In the genomic region with DNA sequence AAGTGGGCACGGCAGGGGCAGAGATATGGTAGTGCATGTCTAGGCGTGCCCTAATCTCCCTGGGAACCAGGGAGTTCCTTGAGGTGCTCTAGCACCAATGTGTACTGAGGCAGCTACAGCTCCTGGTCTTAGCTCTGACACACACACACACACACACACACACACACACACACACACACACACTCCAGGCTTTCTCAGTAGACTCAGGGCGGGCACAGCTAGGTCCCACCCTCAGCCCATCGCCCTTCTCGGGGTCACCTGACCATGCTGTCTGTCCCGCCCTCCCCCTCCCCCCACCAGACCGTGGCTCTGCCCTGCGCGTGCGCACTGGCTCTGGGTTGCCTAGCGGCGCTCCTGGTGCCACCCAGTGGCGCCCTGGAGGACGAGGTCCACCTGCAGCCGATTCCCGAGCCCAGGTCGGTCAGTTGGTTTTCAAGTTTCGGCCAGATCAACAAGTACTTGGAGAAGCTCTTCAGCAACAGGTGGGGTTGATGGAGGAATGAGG, we compare ENCODE assay signal across 8 mouse cellular contexts. TPM values are rescaled to one million over a fixed set of nuclear protein-coding genes. Genes with fewer than 3 reads are reported as not detected.
DNase-seq lines count a peak whose midpoint lies in the region; TF ChIP-seq lines count a peak whose summit lies in the region.

No protein-coding gene starts in this region.

- H3K4me1 ChIP-seq in MEL (ENCODE audit: control insufficient read depth in 1 of 2, insufficient read depth in 2 of 2, low read length in 2 of 2), result peaks cover 4 to 26% of the 10 kb centered on the region in 2 experiments; a peak in 2 of 4 replicates
- H3K4me1 ChIP-seq in forebrain, embryonic 10.5 days, result peaks cover 23% of the 10 kb centered on the region

- TF ChIP-seq CTCF in MEL (IDR thresholded peaks at IDR 0.05 in 2 of 3, conservative IDR thresholded peaks at IDR 0.05 in 1 of 3; ENCODE audit: control insufficient read depth in 1 of 3, insufficient read depth in 1 of 3, low read depth in 2 of 3, low read length in 3 of 3, poor library complexity in 1 of 3, severe bottlenecking in 1 of 3), result peak; percentile 21 to 87 (median 73); a peak in 5 of 6 replicates

- H3K4me3 ChIP-seq in MEL (ENCODE audit: control insufficient read depth in 1 of 2, insufficient read depth in 1 of 2, low read depth in 2 of 2, low read length in 2 of 2), result peak overlapping the region; percentile 65 to 75
- H3K4me3 ChIP-seq in forebrain, embryonic 10.5 days, result peak overlapping the region; percentile 47

- peak overlapping the region; percentile 49 for H3K27ac ChIP-seq in MEL (ENCODE audit: control insufficient read depth, low read depth, low read length)
- H3K27ac ChIP-seq in forebrain, embryonic 10.5 days, result peak overlapping the region; percentile 79

- no peak; a peak in 2 of 4 replicates for TF ChIP-seq EP300 in MEL (IDR thresholded peaks at IDR 0.05; ENCODE audit: low read depth in 1 of 2, low read length in 2 of 2)

- TF ChIP-seq POLR2A in MEL (IDR thresholded peaks at IDR 0.05; ENCODE audit: control insufficient read depth in 1 of 2, insufficient read depth in 1 of 2, low read depth in 1 of 2, low read length in 2 of 2, poor library complexity in 1 of 2), result peak in 1 of 2 experiments; percentile 66; a peak in 1 of 4 replicates

- peak; percentile 14 for TF ChIP-seq RAD21 in MEL (IDR thresholded peaks at IDR 0.05; ENCODE audit: low read depth, low read length)

- WGBS in forebrain, embryonic 10.5 days, result 9% methylated on average over 18 of the region's 18 CpGs

- peaks cover 0 to 9% of the 10 kb centered on the region in 2 experiments; a peak in 2 of 4 replicates for H3K36me3 ChIP-seq in MEL (ENCODE audit: control insufficient read depth in 1 of 2, insufficient read depth in 2 of 2, low read length in 2 of 2)
- no peaks in the 10 kb centered on the region for H3K36me3 ChIP-seq in forebrain, embryonic 10.5 days (replicated peaks)

- H3K79me2 ChIP-seq in MEL (ENCODE audit: control insufficient read depth, insufficient read depth, low read length, poor library complexity), result no peaks in the 10 kb centered on the region

- H3K27me3 ChIP-seq in MEL (ENCODE audit: control insufficient read depth in 1 of 2, insufficient read depth in 2 of 2, low read length in 2 of 2), result no peaks in the 10 kb centered on the region
- H3K27me3 ChIP-seq in forebrain, embryonic 10.5 days (ENCODE audit: poor library complexity, severe bottlenecking), result peaks cover 55% of the 10 kb centered on the region

- DNase-seq in MEL (ENCODE audit: low read depth, low spot score), result peak; percentile 96
- peak; percentile 88 for DNase-seq in c-Kit-positive CD71-positive TER-119-positive erythroid progenitor cells, embryonic 14.5 days (ENCODE audit: low spot score)
- DNase-seq in forebrain, embryonic 10.5 days (ENCODE audit: extremely low spot score, low spot score), result peak; percentile 92
- peak; percentile 37 to 52 for DNase-seq in heart, postnatal 36 days
- DNase-seq in layer of hippocampus, postnatal 10 days (ENCODE audit: low spot score in 2 of 2), result peak; percentile 71 to 82
- DNase-seq in lung, postnatal 14 days, result peak; percentile 67
- DNase-seq in right cerebral cortex, adult 2 months (ENCODE audit: low spot score in 2 of 2), result peak; percentile 60 to 63
- peak; percentile 55 to 77 for DNase-seq in urinary bladder, postnatal 36 days (ENCODE audit: low spot score in 2 of 2)

- H3K9ac ChIP-seq in MEL (ENCODE audit: control insufficient read depth, low read depth, low read length, poor library complexity, severe bottlenecking), result peak overlapping the region; percentile 73

- intact Hi-C loops in heart, postnatal 36 days (cut with DNase I), result loop anchor here (2.0 kb wide), 1 partner anchor 36 kb away; no protein-coding TSS in a partner anchor

- no peaks in the 10 kb centered on the region for H3K9me3 ChIP-seq in MEL (replicated peaks; ENCODE audit: insufficient read depth, low read length)
- H3K9me3 ChIP-seq in forebrain, embryonic 10.5 days, result no peaks in the 10 kb centered on the region

TF ChIP-seq in MEL, 35 proteins besides CTCF, POLR2A, EP300 and RAD21 (continues in another document):
- TF ChIP-seq ELF1 (IDR thresholded peaks at IDR 0.05; ENCODE audit: low read depth, low read length) (peak; percentile 28; the same call in 1 of the 2 replicates), BHLHE40 (IDR thresholded peaks at IDR 0.05; ENCODE audit: borderline replicate concordance, low read depth, low read length) (peak; percentile 77), MAFK (IDR thresholded peaks at IDR 0.05; ENCODE audit: borderline replicate concordance, low read depth, low read length) (no peak), POLR2AphosphoS5 (IDR thresholded peaks at IDR 0.05; ENCODE audit: borderline replicate concordance, low read depth, low read length) (no peak), KAT2A (conservative IDR thresholded peaks at IDR 0.05; ENCODE audit: low read depth, low read length) (no peak), TCF12 (IDR thresholded peaks at IDR 0.05; ENCODE audit: low read depth, low read length) (peak; percentile 41; the same call in 1 of the 2 replicates), MXI1 (IDR thresholded peaks at IDR 0.05; ENCODE audit: low read depth, low read length) (no peak; the same call in none of the 2 replicates), TBP (IDR thresholded peaks at IDR 0.05; ENCODE audit: low read depth, low read length) (0 out of 2 replicates have a peak, but pooled peaks have one; percentile 39), NRF1 (IDR thresholded peaks at IDR 0.05; ENCODE audit: insufficient read depth, low read depth, low read length, poor library complexity, severe bottlenecking) (peak; percentile 99; the same call in 1 of the 2 replicates), POLR2AphosphoS2 (IDR thresholded peaks at IDR 0.05; ENCODE audit: low read length) (peak; percentile 39; the same call in 1 of the 2 replicates), UBTF (IDR thresholded peaks at IDR 0.05; ENCODE audit: borderline replicate concordance, insufficient read depth, low read depth, low read length) (no peak), USF1 (IDR thresholded peaks at IDR 0.05; ENCODE audit: low read depth, low read length) (peak; percentile 97), SIN3A (IDR thresholded peaks at IDR 0.05; ENCODE audit: low read length) (peak; percentile 48), HCFC1 (IDR thresholded peaks at IDR 0.05; ENCODE audit: low read depth, low read length) (peak; percentile 78), RCOR1 (IDR thresholded peaks at IDR 0.05; ENCODE audit: low read depth, low read length) (no peak), SMC3 (IDR thresholded peaks at IDR 0.05; ENCODE audit: low read depth, low read length) (peak; percentile 66), ZNF384 (IDR thresholded peaks at IDR 0.05; ENCODE audit: low read depth, low read length) (no peak), ETS1 (IDR thresholded peaks at IDR 0.05; ENCODE audit: low read depth, low read length) (peak; percentile 40; the same call in 1 of the 2 replicates), MEF2A (IDR thresholded peaks at IDR 0.05; ENCODE audit: extremely low read depth, insufficient replicate concordance, low read depth, low read length, poor library complexity, severe bottlenecking) (0 out of 2 replicates have a peak, but pooled peaks have one; percentile 31), CHD2 (IDR thresholded peaks at IDR 0.05; ENCODE audit: low read length) (no peak; the same call in 1 of the 2 replicates), NELFE (IDR thresholded peaks at IDR 0.05; ENCODE audit: low read depth, low read length) (peak; percentile 80), MYB (IDR thresholded peaks at IDR 0.05; ENCODE audit: low read depth, low read length) (no peak), JUND (IDR thresholded peaks at IDR 0.05; ENCODE audit: low read depth, low read length) (no peak), USF2 (IDR thresholded peaks at IDR 0.05; ENCODE audit: borderline replicate concordance in 1 of 2, insufficient read depth in 1 of 2, low read depth in 1 of 2, low read length in 2 of 2) (peak in 1 of 2 experiments; percentile 72; a peak in 1 of 4 replicates)

RNA-seq across cellular contexts. Expression of a gene that starts 4.2 kb away (rescaled TPM):
- not detected in 2 replicates for total RNA-seq in MEL (2012; rRNA removed)
- polyA plus RNA-seq in MEL (2012; ENCODE audit: insufficient read depth in 1 of 2, insufficient read length in 2 of 2, low read depth in 1 of 2, low replicate concordance in 2 of 2, missing spikeins in 1 of 2), result not detected
- polyA plus RNA-seq in forebrain, embryonic 10.5 days (2016; fragmentation: Nextera tagmentation; extraction: Ambion mirVana), result not detected in 2 replicates
- not detected for total RNA-seq in heart, postnatal 36 days (2021)
- not detected for total RNA-seq in layer of hippocampus, postnatal 10 days (2021)

RNA-seq across cellular contexts. Expression of a gene that starts 8.6 kb away (rescaled TPM):
- 2.9 and 4.6 TPM in 2 replicates for total RNA-seq in MEL (2012; rRNA removed)
- 10 to 100 TPM in 1 of 2 experiments, not detected in 1; 16.3 TPM for polyA plus RNA-seq in MEL (2012; ENCODE audit: insufficient read depth in 1 of 2, insufficient read length in 2 of 2, low read depth in 1 of 2, low replicate concordance in 2 of 2, missing spikeins in 1 of 2)
- 15.7 and 16.2 TPM in 2 replicates for polyA plus RNA-seq in forebrain, embryonic 10.5 days (2016; fragmentation: Nextera tagmentation; extraction: Ambion mirVana)
- total RNA-seq in heart, postnatal 36 days (2021), result 1 to 10 TPM; 2.1 to 3.1 TPM
- 100 to 1,000 TPM; 103 to 110 TPM for total RNA-seq in layer of hippocampus, postnatal 10 days (2021)

RNA-seq across cellular contexts. Expression of a gene that starts 10.7 kb away (rescaled TPM):
- not detected in 2 replicates for total RNA-seq in MEL (2012; rRNA removed)
- not detected for polyA plus RNA-seq in MEL (2012; ENCODE audit: insufficient read depth in 1 of 2, insufficient read length in 2 of 2, low read depth in 1 of 2, low replicate concordance in 2 of 2, missing spikeins in 1 of 2)
- polyA plus RNA-seq in forebrain, embryonic 10.5 days (2016; fragmentation: Nextera tagmentation; extraction: Ambion mirVana), result not detected in 2 replicates
- total RNA-seq in heart, postnatal 36 days (2021), result not detected
- total RNA-seq in layer of hippocampus, postnatal 10 days (2021), result not detected

RNA-seq across cellular contexts. Expression of a gene that starts 48.4 kb away (rescaled TPM):
- 5.4 and 6.6 TPM in 2 replicates for total RNA-seq in MEL (2012; rRNA removed)
- polyA plus RNA-seq in MEL (2012; ENCODE audit: insufficient read depth in 1 of 2, insufficient read length in 2 of 2, low read depth in 1 of 2, low replicate concordance in 2 of 2, missing spikeins in 1 of 2), result 1 to 10 TPM in 1 of 2 experiments, not detected in 1; 9.7 TPM
- polyA plus RNA-seq in forebrain, embryonic 10.5 days (2016; fragmentation: Nextera tagmentation; extraction: Ambion mirVana), result not detected in 2 replicates
- total RNA-seq in heart, postnatal 36 days (2021), result not detected
- total RNA-seq in layer of hippocampus, postnatal 10 days (2021), result not detected

RNA-seq across cellular contexts. Expression of a gene that starts 55.6 kb away (rescaled TPM):
- 0.08 TPM in 1 of 2 replicates, not detected in the other for total RNA-seq in MEL (2012; rRNA removed)
- under 1 TPM in 1 of 2 experiments, not detected in 1; 0.26 TPM for polyA plus RNA-seq in MEL (2012; ENCODE audit: insufficient read depth in 1 of 2, insufficient read length in 2 of 2, low read depth in 1 of 2, low replicate concordance in 2 of 2, missing spikeins in 1 of 2)
- polyA plus RNA-seq in forebrain, embryonic 10.5 days (2016; fragmentation: Nextera tagmentation; extraction: Ambion mirVana), result 0.14 and 0.23 TPM in 2 replicates
- 10 to 100 TPM; 68.3 to 69.5 TPM for total RNA-seq in heart, postnatal 36 days (2021)
- total RNA-seq in layer of hippocampus, postnatal 10 days (2021), result under 1 TPM in 1 of 2 experiments, not detected in 1; 0.14 TPM

Comparison
In these comparisons a context has a peak if more than half of its experiments do, and no peak if none do; other contexts are left out.
1. Peak in every context shown above with its lines: DNase-seq, H3K4me3 ChIP-seq and H3K27ac ChIP-seq.
2. DNase-seq: peak in every context shown above with its lines; median percentile 96 in MEL; 92 in forebrain, embryonic 10.5 days; 88 in c-Kit-positive CD71-positive TER-119-positive erythroid progenitor cells, embryonic 14.5 days; 76 in layer of hippocampus, postnatal 10 days; 67 in lung, postnatal 14 days; 66 in urinary bladder, postnatal 36 days; 62 in right cerebral cortex, adult 2 months; 44 in heart, postnatal 36 days.
3. RNA of a gene that starts 8.6 kb away (total RNA-seq): 103 to 110 TPM in layer of hippocampus, postnatal 10 days; 2.1 to 3.1 TPM in heart, postnatal 36 days and 2.9 to 4.6 TPM in MEL; every median in the first group is over 10 times any median in the second.